Mouse (Mus musculus): ENCODE measurements around the gene Mlip.
A peak's percentile ranks its signal among the peaks of the same experiment; 100 is the strongest.
"Not testable (repeated sequence)": the region's sequence is repeated elsewhere in the genome, so short reads cannot be mapped to it uniquely, and the experiment has no call there.

Mlip gene

GRCm38 (mm10) chr9:77352432-77353175 lies at the start of gene Mlip:
Mlip (minus strand) TSS chr9:77352969.
- DNase-seq, result no peak

DNA sequence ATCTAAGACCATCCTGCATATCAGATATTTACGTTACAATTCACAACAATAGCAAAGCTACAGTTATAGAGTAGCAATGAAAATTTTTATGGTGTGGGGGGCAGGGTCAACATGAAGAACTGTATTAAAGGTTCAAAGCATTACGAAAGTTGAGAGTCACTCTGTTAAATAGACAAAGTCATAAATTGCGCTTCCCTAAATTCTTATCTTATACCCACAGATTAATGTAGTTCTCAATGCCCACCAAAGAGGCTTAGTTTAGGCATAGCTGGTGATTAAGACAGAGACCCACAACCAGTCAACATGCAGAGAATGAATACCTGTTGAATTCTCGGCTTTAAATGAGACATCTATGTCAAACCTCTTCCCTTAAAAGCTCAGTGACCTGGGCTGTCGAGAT lies 47.0 kb upstream of the Mlip start:
- DNase-seq, result no peak

GRCm38 (mm10) chr9:77398856-77399631 lies 46.3 kb upstream of the Mlip start:
- no peak for DNase-seq

- no peak for DNase-seq
Observed at GRCm38 (mm10) chr9:77397027-77397426, 44.3 kb upstream of the Mlip start.

- no peak for DNase-seq
Observed at GRCm38 (mm10) chr9:77391248-77391647, 38.5 kb upstream of the Mlip start.

DNA sequence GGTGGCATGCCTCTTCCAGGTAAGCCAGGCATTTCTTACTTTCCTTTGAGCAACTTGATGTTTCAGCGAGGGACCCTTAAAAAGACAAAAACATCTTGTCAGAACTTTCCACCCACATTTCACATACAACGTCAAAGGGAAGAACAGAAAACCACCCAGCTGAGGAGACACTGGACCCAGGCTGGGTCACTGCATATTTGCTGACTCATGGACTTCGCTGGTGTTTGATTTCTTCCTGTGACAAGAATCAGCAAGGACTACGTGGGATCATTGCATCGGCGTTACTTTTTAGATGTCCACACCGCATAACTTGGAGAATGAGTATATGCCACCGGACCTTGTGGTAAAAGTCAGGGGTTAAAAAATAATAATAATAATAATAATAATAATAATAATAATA lies 36.2 kb upstream of the Mlip start:
- DNase-seq, result no peak

GRCm38 (mm10) chr9:77386751-77387150 lies 34.0 kb upstream of the Mlip start:
- no peak for DNase-seq

DNA sequence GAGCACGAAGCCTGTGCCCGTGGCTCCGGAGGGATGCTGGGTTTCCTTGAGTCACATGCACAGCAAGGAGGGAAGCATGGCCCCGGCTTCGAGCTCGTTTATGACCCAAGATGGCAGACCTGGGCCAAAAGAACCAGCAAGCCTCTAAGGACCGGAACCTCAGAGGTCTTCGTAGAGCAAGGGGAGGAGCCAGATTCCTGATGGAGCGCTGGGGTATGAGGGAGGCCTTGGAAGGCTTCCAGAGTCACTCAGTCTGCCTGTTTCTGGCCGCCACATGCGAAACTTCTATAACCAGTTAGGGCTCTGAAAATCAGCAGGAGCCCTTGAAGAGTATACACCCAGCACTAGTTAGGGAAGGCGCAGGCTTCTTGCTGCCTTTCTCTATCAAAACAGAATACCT lies 32.8 kb upstream of the Mlip start:
- DNase-seq, result no peak

- no peak for DNase-seq
Observed at GRCm38 (mm10) chr9:77384651-77385050, 31.9 kb upstream of the Mlip start.

DNA sequence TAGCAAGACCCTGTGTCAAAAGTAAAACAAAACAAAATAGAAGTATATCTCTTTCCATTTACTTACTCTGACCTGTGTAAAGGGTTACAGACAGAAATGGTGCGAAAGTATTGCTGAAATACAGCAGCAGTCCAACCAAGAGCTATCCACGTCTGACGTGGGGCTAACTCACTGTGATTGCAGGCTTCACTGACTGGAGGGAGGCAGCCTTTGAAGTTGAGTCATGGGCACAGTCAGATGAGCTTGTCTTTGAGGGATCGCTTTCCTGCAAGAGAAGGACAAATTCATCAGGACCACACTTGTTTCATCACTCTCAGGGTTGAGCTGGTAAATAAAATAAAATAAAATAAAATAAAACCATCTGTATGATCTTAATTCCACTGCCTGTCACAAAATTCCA lies 31.2 kb upstream of the Mlip start:
- DNase-seq, result no peak

GRCm38 (mm10) chr9:77382514-77382913 lies 29.7 kb upstream of the Mlip start:
- no peak for DNase-seq

- peak; percentile 85 for DNase-seq
Observed at GRCm38 (mm10) chr9:77381565-77381964, 28.8 kb upstream of the Mlip start.

DNA sequence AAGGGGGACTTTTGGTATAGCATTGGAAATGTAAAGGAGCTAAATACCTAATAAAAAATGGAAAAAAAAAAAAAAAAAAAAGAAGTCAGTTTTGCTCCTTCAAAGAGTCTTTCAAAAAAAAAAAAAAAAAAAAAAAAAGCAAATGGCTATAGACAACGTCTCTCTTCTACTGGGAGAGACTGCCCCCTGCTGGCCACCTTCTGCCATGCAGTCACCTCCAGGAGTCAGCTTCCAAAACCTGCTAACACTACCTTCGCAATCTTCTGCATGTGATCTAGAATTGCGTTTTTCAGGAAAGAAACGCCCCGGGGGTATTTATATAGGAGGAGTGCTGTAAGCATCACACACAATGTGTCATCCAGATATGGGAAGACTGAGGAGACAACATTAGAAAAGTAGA lies 26.9 kb upstream of the Mlip start:
- peak; percentile 76 for DNase-seq

DNA sequence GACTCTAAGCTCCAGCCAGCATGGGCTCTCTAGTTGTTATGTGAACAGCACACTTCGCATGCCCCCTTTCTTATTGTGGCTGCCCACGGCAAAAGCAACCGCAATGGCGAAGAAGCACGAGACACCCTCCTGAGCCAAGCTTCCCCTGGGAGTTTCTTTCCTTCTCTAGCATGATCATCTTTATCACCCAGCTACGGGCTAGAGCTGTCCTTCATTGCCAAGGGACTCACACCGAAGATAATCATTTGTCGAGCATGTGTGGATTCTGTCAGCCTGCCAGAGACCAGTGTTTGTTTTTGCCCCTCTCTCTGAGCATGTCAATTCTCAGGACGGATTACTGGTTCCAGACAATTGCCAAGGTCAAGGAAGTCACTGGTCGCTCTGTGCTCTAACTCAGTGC lies 24.9 kb upstream of the Mlip start:
- DNase-seq, result no peak

GRCm38 (mm10) chr9:77377082-77377481 lies 24.3 kb upstream of the Mlip start:
- peak; percentile 41 for DNase-seq

DNA sequence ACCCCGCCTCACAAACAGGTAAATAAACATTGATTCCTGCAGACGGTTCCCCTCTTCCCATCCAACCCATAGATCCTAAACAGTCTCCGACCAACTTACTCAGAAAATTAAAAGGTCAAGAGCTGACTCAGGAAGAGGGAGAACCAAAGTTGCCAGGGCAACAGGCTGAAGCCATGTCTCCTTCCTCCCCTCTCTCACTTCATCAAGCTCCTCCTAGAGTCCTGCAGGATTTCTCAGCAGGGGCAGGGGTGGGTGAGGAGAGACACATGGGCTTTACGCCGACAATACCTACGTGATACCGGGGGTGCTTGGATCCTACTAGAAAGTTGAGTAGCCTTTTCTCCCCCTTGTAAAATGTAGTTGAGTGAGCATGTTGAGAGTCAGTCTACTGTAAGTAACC lies 23.8 kb upstream of the Mlip start:
- DNase-seq, result no peak

GRCm38 (mm10) chr9:77370706-77371105 lies 17.9 kb upstream of the Mlip start:
- DNase-seq, result no peak

GRCm38 (mm10) chr9:77369262-77369661 lies 16.5 kb upstream of the Mlip start:
- no peak for DNase-seq

DNA sequence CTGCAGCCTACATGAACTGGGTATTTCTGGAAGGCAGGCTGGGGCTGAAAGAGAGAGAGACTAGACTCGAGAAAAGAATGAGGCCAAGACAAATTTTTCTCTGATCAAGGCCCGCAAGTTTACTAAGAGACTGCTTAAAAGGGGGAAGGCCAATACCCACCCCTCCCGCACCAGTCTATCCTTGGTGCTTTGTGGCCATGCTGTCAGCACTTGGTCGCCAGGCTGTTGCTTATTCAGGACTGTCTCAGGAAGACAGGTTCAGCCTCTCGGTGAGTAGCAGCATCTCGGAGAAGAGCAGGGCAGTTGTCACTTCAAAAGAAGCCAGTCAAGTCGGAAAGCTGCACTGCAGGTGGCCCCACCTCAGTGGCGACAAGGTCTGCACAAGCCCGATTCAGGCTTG lies 11.9 kb upstream of the Mlip start:
- DNase-seq, result not testable (repeated sequence)

DNA sequence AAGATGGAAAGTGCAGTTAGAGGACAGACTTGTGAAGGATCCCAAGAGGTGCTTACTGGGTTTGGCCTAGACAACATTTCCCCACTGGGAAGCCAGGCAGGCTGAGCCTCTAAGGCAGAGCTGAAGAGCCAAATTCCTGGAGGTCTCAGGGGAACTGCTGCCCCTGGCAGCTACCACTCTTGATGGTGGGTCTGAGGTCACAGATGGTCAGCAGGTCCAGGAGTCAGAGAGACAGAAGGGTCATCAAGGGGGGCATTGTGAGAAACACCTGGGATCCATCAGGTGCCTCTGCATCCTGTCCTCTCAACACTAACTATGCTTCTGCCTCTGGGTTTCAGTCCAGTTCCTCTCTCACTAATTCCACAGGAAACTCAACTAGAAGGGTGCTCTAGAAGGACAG lies 10.1 kb upstream of the Mlip start:
- no peak for DNase-seq

DNA sequence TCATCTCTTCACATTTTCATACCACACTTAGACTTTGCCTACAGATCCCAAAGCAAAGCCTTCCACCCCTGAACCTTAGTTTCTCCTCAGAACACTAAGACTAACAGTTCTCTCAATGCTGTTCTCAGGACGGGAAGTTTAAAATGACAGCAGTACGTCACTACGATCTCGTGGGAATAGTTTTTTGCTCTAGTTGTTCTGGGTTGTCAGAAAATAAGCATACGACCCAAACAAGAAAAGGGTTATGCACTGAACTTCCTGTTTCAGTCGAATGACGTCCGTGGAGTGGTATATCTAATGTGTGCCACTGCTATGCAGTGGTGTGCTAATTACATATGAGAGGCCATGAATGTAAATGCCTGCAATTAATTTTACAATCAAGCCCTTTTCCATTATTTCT lies 7.9 kb upstream of the Mlip start:
- DNase-seq, result no peak

DNA sequence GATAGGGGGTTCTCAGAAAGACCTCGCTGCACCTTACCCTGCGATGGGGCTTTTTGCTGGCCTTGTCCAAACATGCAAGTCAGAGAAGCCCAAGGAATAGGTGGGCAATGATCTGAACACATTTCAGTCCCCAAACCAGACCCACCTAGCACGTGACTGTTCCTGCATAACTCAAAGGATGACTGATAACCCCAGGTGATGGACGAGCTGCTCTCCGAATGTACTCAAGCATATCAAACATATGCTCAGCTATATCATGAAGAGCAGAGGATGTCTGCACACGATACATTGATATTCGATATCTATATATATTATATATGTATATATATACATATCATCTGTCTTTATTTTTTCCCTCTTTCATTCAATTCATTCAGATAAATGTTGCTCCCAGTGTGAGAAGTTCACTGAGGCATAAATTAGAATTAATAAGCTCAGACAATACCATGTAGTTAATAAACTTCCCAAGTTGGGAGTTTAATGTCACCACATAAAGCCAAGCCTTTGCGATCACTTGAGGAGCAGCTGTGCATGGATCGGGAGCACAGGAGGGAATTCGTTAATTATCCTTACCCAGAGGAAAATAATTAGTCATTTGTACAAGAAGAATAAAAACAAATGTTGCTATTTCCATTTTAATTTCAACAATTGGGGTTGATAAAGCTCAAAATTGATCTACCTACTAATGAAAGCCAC lies 6.7 kb upstream of the Mlip start:
- DNase-seq, result no peak

DNA sequence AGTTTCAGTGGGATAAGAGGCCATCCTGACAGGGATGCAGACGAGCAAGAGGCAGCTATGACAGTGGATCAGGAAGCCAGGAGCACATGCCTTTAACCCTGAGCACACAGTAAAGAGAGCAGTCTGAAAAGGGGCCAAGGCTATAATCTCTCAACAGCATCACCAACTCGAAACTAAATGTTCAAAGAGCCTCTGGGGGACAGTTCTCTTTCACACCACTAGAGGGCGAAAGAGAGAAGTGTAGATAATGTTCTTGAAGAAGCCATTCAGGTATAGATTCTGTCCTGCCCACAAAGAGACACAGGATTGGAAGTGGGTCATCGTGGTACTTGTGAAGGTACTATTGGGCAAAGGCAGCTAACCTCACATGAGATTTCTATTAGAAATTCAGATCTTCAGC lies 1.2 kb upstream of the Mlip start:
- no peak for DNase-seq

DNA sequence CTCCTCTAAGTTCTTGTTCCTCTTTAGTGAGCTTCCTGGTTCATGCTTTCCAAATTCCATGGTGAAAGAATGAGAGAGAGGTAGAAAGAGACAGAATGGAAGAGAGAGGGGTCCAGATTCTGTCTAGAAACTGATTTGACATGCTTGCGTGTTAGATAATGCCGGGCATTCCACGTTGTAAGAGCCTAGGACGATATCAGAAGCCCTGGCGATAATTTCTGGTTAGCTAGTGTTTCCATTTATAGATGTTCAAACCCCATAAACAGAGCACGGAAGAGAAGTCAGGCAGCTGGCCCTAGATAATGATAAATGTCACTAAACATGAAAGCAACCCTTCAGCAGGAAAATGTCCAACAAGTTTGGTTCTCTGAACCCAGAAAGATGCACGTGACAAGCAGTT lies 5.1 kb downstream of the Mlip start:
- DNase-seq, result no peak
